Mouse (Mus musculus): ENCODE data around the gene Ptrh1.

GRCm38 (mm10) chr2:32741273-32742172 is 34.1 kb upstream of the Ptrh1 start:
- TF ChIP-seq CTCF (IDR thresholded peaks at IDR 0.05; ENCODE audit: low read depth, low read length) (no peak), POLR2A (IDR thresholded peaks at IDR 0.05; ENCODE audit: borderline replicate concordance, low read depth, low read length) (no peak)

Data from bone marrow macrophage, adult 2 months (primary cell).